Mouse (Mus musculus): ENCODE data around the gene Sorcs2. TPM values are rescaled to one million over a fixed set of nuclear protein-coding genes. Genes with fewer than 3 reads are reported as not detected.

The Sorcs2 gene
- total and polyA plus RNA-seq, 3 experiments: 0.42 to 1.6 (median 0.46) TPM

DNA sequence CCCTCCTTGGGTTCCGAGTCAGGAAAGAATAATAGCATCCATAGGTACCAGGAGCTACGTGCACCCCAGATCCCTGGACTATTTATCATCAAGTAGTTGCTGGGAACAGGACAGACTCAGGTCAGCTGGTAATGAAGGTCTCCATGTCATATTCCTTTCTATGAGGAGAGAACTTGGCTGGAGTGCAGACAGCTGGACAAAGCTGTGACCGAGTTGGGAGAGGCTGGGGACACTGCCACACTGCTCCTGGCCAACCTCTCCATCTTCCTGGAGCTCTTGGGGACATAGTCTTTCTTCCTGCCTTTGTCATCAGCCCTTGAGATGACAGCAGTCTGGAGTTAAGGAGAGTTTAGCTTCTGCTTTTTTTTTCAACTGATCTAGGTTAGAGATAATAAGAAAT is 428.1 kb downstream of the Sorcs2 start:
- Histone ChIP-seq H3K79me2 (replicated peaks; ENCODE audit: control insufficient read depth, extremely low read depth, insufficient read depth, poor library complexity, severe bottlenecking) (no peaks in the 10 kb centered on the region), H3K4me2 (ENCODE audit: insufficient read depth, low read depth, poor library complexity, severe bottlenecking) (no peak overlapping the region), H3K36me3 (replicated peaks in 1 of 2; ENCODE audit: control insufficient read depth in 1 of 2, insufficient read depth in 1 of 2, low read length in 1 of 2) (peaks cover 9 to 13% of the 10 kb centered on the region in 2 experiments), H3K4me1 (ENCODE audit: control insufficient read depth in 1 of 2, insufficient read depth in 2 of 2) (no peaks in the 10 kb centered on the region), H3K9me3 (replicated peaks; ENCODE audit: low read length) (no peaks in the 10 kb centered on the region), H3K9ac (ENCODE audit: insufficient read depth, low read depth) (no peak overlapping the region), H3K27ac (ENCODE audit: insufficient read depth, low read depth) (no peak overlapping the region), H3K27me3 (replicated peaks) (no peaks in the 10 kb centered on the region), H3K4me3 (replicated peaks in 1 of 3; ENCODE audit: low read depth in 2 of 3, low read length in 2 of 3, poor library complexity in 1 of 3) (no peak overlapping the region)
- no peak for DNase-seq (ENCODE audit: extremely low read depth)
- dilution Hi-C loops (cut with MboI; ENCODE audit: extremely low pct_ligation_motif_present, extremely low pct_unique_long_range_greater_than_20kb, low sequenced_read_pairs): no loop called here
- TF ChIP-seq CHD2 (IDR thresholded peaks at IDR 0.05; ENCODE audit: low read length): no peak
- TF ChIP-seq SMC3 (IDR thresholded peaks at IDR 0.05; ENCODE audit: low read depth, low read length): no peak
- TF ChIP-seq NRF1 (IDR thresholded peaks at IDR 0.05; ENCODE audit: low read depth, low read length): no peak
- TF ChIP-seq ZMIZ1 (IDR thresholded peaks at IDR 0.05; ENCODE audit: low read depth, low read length): no peak
- TF ChIP-seq MAX (IDR thresholded peaks at IDR 0.05; ENCODE audit: low read length): no peak
- no peak for TF ChIP-seq USF1 (IDR thresholded peaks at IDR 0.05; ENCODE audit: low read depth, low read length)
- TF ChIP-seq TCF12 (IDR thresholded peaks at IDR 0.05; ENCODE audit: low read depth, low read length): no peak
- no peak for TF ChIP-seq EP300 (IDR thresholded peaks at IDR 0.05; ENCODE audit: low read length)
- TF ChIP-seq RCOR1 (conservative IDR thresholded peaks at IDR 0.05; ENCODE audit: low read depth, low read length): no peak
- no peak for TF ChIP-seq ZKSCAN1 (IDR thresholded peaks at IDR 0.05; ENCODE audit: borderline replicate concordance, low read depth, low read length)
- TF ChIP-seq JUND (conservative IDR thresholded peaks at IDR 0.05; ENCODE audit: low read depth, low read length): no peak
- TF ChIP-seq JUN (IDR thresholded peaks at IDR 0.05; ENCODE audit: insufficient read depth, low read depth, low read length): no peak
- no peak for TF ChIP-seq ZC3H11A (IDR thresholded peaks at IDR 0.05; ENCODE audit: low read depth, low read length)
- no peak for TF ChIP-seq TBP (conservative IDR thresholded peaks at IDR 0.05; ENCODE audit: low read depth, low read length)
- no peak for TF ChIP-seq NELFE (IDR thresholded peaks at IDR 0.05; ENCODE audit: low read depth, low read length)
- no peak for TF ChIP-seq USF2 (conservative IDR thresholded peaks at IDR 0.05; ENCODE audit: low read depth, low read length)
- TF ChIP-seq PAX5 (IDR thresholded peaks at IDR 0.05; ENCODE audit: low read length): no peak
- TF ChIP-seq MYC (IDR thresholded peaks at IDR 0.05; ENCODE audit: low read depth, low read length): no peak
- TF ChIP-seq RAD21 (IDR thresholded peaks at IDR 0.05; ENCODE audit: low read depth, low read length): no peak
- in situ Hi-C loops (cut with MboI; ENCODE audit: low pct_ligation_motif_present, low pct_unique_long_range_greater_than_20kb, low sequenced_read_pairs): loop anchor here (5.0 kb wide), 2 partner anchors 38 to 83 kb away; no protein-coding TSS in a partner anchor

Other genes starting within 250 kb of the Sorcs2 start
- gene Psapl1, start 194.1 kb downstream of the Sorcs2 start, total RNA-seq (2012; rRNA removed): not detected in 2 replicates
- not detected in 2 replicates for gene Psapl1, start 194.1 kb downstream of the Sorcs2 start, total RNA-seq (2014; rRNA removed)
- not detected in 2 replicates for gene Psapl1, start 194.1 kb downstream of the Sorcs2 start, polyA plus RNA-seq (2012; ENCODE audit: insufficient read length, low read depth)
- gene Grpel1, start 66.9 kb upstream of the Sorcs2 start, total RNA-seq (2012; rRNA removed): 37.4 and 43.9 TPM in 2 replicates
- gene Grpel1, start 66.9 kb upstream of the Sorcs2 start, total RNA-seq (2014; rRNA removed): 41.2 and 43.4 TPM in 2 replicates
- 57.8 and 59.7 TPM in 2 replicates for gene Grpel1, start 66.9 kb upstream of the Sorcs2 start, polyA plus RNA-seq (2012; ENCODE audit: insufficient read length, low read depth)
- 3.0 and 4.0 TPM in 2 replicates for gene Tada2b, start 86.1 kb upstream of the Sorcs2 start, total RNA-seq (2012; rRNA removed)
- 4.4 and 4.8 TPM in 2 replicates for gene Tada2b, start 86.1 kb upstream of the Sorcs2 start, total RNA-seq (2014; rRNA removed)
- 12.5 and 13.8 TPM in 2 replicates for gene Tada2b, start 86.1 kb upstream of the Sorcs2 start, polyA plus RNA-seq (2012; ENCODE audit: insufficient read length, low read depth)
- 0.34 and 0.38 TPM in 2 replicates for gene Ccdc96, start 86.4 kb upstream of the Sorcs2 start, total RNA-seq (2012; rRNA removed)
- gene Ccdc96, start 86.4 kb upstream of the Sorcs2 start, total RNA-seq (2014; rRNA removed): 0.05 and 0.26 TPM in 2 replicates
- gene Ccdc96, start 86.4 kb upstream of the Sorcs2 start, polyA plus RNA-seq (2012; ENCODE audit: insufficient read length, low read depth): 0.33 and 0.41 TPM in 2 replicates
- gene Tbc1d14, start 195.1 kb upstream of the Sorcs2 start, total RNA-seq (2012; rRNA removed): 8.5 and 10.1 TPM in 2 replicates
- gene Tbc1d14, start 195.1 kb upstream of the Sorcs2 start, total RNA-seq (2014; rRNA removed): 4.4 and 5.7 TPM in 2 replicates
- gene Tbc1d14, start 195.1 kb upstream of the Sorcs2 start, polyA plus RNA-seq (2012; ENCODE audit: insufficient read length, low read depth): 24.4 and 29.1 TPM in 2 replicates

Data from CH12.LX (cell line).